Mouse (Mus musculus) neural tube, embryonic 13.5 days (tissue): ENCODE measurements around the gene Hyal4. TPM values are rescaled to one million over a fixed set of nuclear protein-coding genes. Genes with fewer than 3 reads are reported as not detected.

ENCODE experiments used
- polyA plus RNA-seq: library from polyadenylated mRNA; unstranded; fragments of >200 nt; fragmentation: Nextera tagmentation; extraction: Ambion mirVana; gene quantifications from 2 replicates; pipeline ENCODE4 v1.2.1, GENCODE M21; 2015

Hyal4 gene
- polyA plus RNA-seq, 1 experiment from 2014 or later: not detected

Other genes with a start within 250 kb of the Hyal4 start
- gene Iqub, start 233.3 kb upstream of the Hyal4 start, polyA plus RNA-seq: 0.61 and 0.68 TPM in 2 replicates
- gene Ndufa5, start 220.3 kb upstream of the Hyal4 start, polyA plus RNA-seq: 458 and 481 TPM in 2 replicates
- not detected in 2 replicates for gene Asb15, start 220.2 kb upstream of the Hyal4 start, polyA plus RNA-seq
- 0.15 and 0.19 TPM in 2 replicates for gene Lmod2, start 150.6 kb upstream of the Hyal4 start, polyA plus RNA-seq
- 50.1 and 63.0 TPM in 2 replicates for gene Wasl, start 83.3 kb upstream of the Hyal4 start, polyA plus RNA-seq
- not detected in 2 replicates for gene Hyal6, start 15.1 kb upstream of the Hyal4 start, polyA plus RNA-seq
- not detected in 2 replicates for gene Spam1, start 42.9 kb downstream of the Hyal4 start, polyA plus RNA-seq
- gene Hyal5, start 109.7 kb downstream of the Hyal4 start, polyA plus RNA-seq: not detected in 2 replicates
- gene Tmem229a, start 208.0 kb downstream of the Hyal4 start, polyA plus RNA-seq: 3.9 and 4.5 TPM in 2 replicates